Mouse (Mus musculus) heart, adult 2 months (tissue): ENCODE measurements around the gene Hdlbp. TPM values are rescaled to one million over a fixed set of nuclear protein-coding genes. Genes with fewer than 3 reads are reported as not detected.
A peak's percentile ranks its signal among the peaks of the same experiment; 100 is the strongest.
"Not testable (repeated sequence)": the region's sequence is repeated elsewhere in the genome, so short reads cannot be mapped to it uniquely, and the experiment has no call there.

Source experiments
- DNase-seq, 2 experiments: peaks; one replicate each; pipeline ENCODE4 v3.0.0; 2021
- H3K27ac ChIP-seq: fragments of 200-600 bp; 2 replicates; pipeline ENCODE4 v1.8.1; 2022
- H3K27me3 ChIP-seq: fragments of 200-500 bp; 2 replicates; pipeline ENCODE4 v1.6.1; 2012; ENCODE audit warnings: mild to moderate bottlenecking, low read length, inconsistent platforms, mixed read lengths; ENCODE audit not compliant: control insufficient read depth, insufficient read depth
- H3K36me3 ChIP-seq: fragments of 200-500 bp; 2 replicates; pipeline ENCODE4 v1.6.1; 2012; ENCODE audit warnings: low read length, inconsistent platforms; ENCODE audit not compliant: control insufficient read depth, insufficient read depth
- H3K4me1 ChIP-seq: fragments of 200-500 bp; 2 replicates; pipeline ENCODE4 v1.6.1; 2011; ENCODE audit warnings: low read length; ENCODE audit not compliant: control insufficient read depth, insufficient read depth
- H3K4me3 ChIP-seq: fragments of 200-600 bp; 2 replicates; pipeline ENCODE4 v1.8.1; 2022
- H3K79me2 ChIP-seq: fragments of 200-500 bp; replicated peaks from 2 replicates; pipeline ENCODE4 v1.6.1; 2012; ENCODE audit warnings: mild to moderate bottlenecking, inconsistent platforms, low read length, moderate library complexity, mixed read lengths; ENCODE audit not compliant: control insufficient read depth, insufficient read depth
- H3K9ac ChIP-seq: fragments of 200-500 bp; 2 replicates; pipeline ENCODE4 v1.6.1; 2012; ENCODE audit warnings: low read depth, mild to moderate bottlenecking, control low read depth, inconsistent platforms, low read length, mixed read lengths
- CTCF ChIP-seq: fragments of 200-600 bp; IDR thresholded peaks from 2 replicates; pipeline ENCODE4 v1.8.1; 2022; ENCODE audit warnings: antibody characterized with exemption, mild to moderate bottlenecking, moderate library complexity
- EP300 ChIP-seq: fragments of 200-500 bp; IDR thresholded peaks from 2 replicates; pipeline ENCODE4 v1.6.1; 2011; ENCODE audit warnings: low read depth, low read length, control low read depth; ENCODE audit not compliant: insufficient read depth
- POLR2A ChIP-seq: fragments of 200-500 bp; IDR thresholded peaks from 2 replicates; pipeline ENCODE4 v1.6.1; 2011; ENCODE audit warnings: mild to moderate bottlenecking, low read depth, low read length, control low read depth; ENCODE audit not compliant: insufficient read depth
- WGBS: fragments of 180-500 bp; shearing (Covaris S2); methylation state at CpG from one replicate; pipeline ENCODE4 v1.1.7; 2018; 5-methylcytosine and 5-hydroxymethylcytosine counted together
- intact Hi-C: fragments of 180-260 bp; cut with DNase I; formaldehyde crosslinking; loops from one replicate; pipeline ENCODE4 v1.15.1; 2025
- polyA plus RNA-seq: library from polyadenylated mRNA; depleted of rRNA; stranded (reverse); fragments of >200 nt; gene quantifications from 2 replicates; pipeline ENCODE4 v1.2.3, GENCODE M21; 2012
- total RNA-seq, 2 experiments: library from RNA; stranded (reverse); gene quantifications; 2 replicates each; pipeline ENCODE4 v1.2.3; 2021

Gene Hdlbp
- total and polyA plus RNA-seq, 3 experiments: 131 to 604 (median 507) TPM

DNA sequence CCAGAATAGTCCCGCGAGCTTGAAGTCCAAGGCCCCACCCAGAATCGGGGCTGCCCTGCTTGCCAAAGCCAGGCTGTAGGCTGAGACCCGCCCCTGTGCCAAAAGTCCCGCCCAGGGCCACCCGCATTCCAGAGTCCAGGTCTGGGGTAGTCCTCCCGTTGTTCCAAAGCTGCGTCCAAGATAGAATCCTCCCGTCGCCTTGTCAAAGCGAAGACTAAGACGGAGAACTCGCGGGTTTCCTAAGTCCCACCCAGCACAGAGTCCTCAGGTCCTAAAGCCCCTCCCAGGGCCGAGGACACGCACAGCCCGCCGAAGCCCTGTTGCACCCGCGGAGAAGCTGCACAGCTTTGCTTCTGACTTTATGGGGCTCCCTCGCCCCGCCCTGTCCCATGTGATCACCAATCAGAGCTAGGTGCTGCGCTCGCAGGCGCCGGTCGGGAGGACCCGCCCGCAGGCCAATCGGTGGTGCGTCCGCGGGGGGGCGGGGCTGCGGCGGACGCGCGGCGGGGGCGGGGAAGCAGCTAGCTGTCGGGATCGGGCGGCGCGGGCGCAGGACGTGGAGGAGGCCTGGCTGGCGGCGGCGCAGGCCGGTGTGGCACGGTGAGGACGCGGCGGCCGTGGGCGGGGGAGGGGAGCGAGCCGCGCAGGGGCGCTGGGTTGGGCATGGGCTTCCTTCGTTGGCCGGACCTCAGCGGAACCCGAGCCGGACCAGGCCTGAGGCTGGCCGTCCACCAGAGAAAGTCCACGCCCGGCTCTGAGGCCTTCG, 33.2 kb upstream of the Hdlbp start, which contains the start of gene Farp2:
Gene Farp2, plus strand, starts transcription at position 495 of the 766 bp plus-strand sequence.
- Histone ChIP-seq H3K9ac (peak within 1 kb of the TSS; percentile 82), H3K27ac (peak within 1 kb of the TSS; percentile 82), H3K4me3 (peak within 1 kb of the TSS; percentile 76), H3K36me3 (no peaks in the 10 kb centered on the region), H3K27me3 (no peaks in the 10 kb centered on the region), H3K4me1 (peaks cover 2% of the 10 kb centered on the region; the same call in 1 of the 2 replicates), H3K79me2 (peaks cover 4% of the 10 kb centered on the region)
- intact Hi-C loops: loop anchor here (1.0 to 5.0 kb wide), 5 partner anchors 33 to 291 kb away; partner anchors contain the start of genes Dtymk, Hdlbp and Ing5
- no peak for TF ChIP-seq CTCF
- TF ChIP-seq POLR2A: peak; percentile 94
- WGBS: 1% methylated on average over 68 of the region's 71 CpGs
- peak; percentile 95 to 98 for DNase-seq

DNA sequence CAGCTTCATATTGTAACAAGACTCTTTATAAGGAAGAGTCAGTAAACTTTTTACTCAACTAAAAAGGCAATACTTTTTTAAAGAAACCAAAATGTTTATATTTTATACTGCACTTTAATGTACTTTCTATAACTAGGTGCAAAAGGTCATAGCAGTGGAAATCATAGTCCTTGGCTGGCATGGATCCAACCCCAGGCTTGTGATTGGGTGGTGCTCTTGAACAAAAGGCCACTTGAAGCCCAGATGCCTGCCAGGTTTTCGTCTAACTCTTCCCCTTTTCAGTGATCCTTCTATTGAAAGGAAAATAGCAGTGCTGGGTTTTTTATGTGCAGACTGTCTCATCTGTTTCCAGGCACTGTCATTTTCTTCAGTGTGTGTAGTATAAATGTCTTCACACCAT, 30.0 kb upstream of the Hdlbp start:
- H3K36me3 ChIP-seq, H3K4me1 ChIP-seq, H3K27ac ChIP-seq, H3K9ac ChIP-seq, DNase-seq, H3K79me2 ChIP-seq, H3K27me3 ChIP-seq, H3K4me3 ChIP-seq: not testable (repeated sequence)
- intact Hi-C loops: loop anchor here (5.0 kb wide), 2 partner anchors 86 to 166 kb away; partner anchors contain the start of genes Pask and Ppp1r7
- WGBS: 9% methylated on average over 1 of the region's 1 CpGs

DNA sequence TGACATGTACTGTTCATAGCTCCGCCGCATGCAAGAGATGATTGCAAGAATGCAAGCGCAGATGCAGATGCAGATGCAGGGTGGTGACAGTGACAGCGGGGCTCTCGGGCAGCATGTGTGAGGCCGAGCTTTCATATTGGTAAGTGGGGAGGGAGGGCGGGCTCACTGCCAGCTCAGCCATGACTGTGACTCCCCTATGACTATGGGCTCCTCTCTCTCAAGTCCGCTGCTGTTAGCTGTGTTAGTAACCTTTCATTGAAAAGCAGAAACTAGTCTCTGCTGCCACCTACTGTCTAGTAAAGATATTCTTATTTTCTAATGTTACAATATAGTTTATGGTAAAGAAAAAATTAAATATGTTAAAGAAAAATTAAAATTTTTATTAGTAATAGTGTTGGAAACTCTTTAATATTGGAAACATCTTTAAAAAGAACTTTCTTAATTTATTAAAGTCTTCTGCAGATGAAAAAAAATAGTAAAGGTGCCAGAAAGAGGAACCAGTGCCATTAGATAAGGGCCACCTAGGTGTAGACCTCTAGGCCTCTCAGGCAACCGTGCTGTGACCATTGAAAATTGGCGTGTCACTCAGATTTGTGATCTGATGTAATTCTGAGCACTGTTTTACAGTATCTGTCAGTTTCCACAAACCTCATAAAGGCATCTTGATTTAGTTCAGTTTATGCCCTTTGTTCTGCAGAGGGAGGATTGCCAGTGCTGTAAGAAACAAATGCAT, 28.5 kb upstream of the Hdlbp start:
- Histone ChIP-seq H3K9ac (no peak overlapping the region), H3K4me3 (no peak overlapping the region), H3K27ac (no peak overlapping the region), H3K27me3 (no peaks in the 10 kb centered on the region), H3K4me1 (no peaks in the 10 kb centered on the region), H3K79me2 (no peaks in the 10 kb centered on the region), H3K36me3 (peaks cover 3% of the 10 kb centered on the region)
- 48% methylated on average over 10 of the region's 10 CpGs for WGBS
- DNase-seq: peak in 1 of 2 experiments; percentile 8
- TF ChIP-seq CTCF (peak; percentile 79), POLR2A (no peak)
- intact Hi-C loops: loop anchor here (1.0 to 5.0 kb wide), 4 partner anchors 85 to 378 kb away; partner anchors contain the start of genes Pask and Ppp1r7

DNA sequence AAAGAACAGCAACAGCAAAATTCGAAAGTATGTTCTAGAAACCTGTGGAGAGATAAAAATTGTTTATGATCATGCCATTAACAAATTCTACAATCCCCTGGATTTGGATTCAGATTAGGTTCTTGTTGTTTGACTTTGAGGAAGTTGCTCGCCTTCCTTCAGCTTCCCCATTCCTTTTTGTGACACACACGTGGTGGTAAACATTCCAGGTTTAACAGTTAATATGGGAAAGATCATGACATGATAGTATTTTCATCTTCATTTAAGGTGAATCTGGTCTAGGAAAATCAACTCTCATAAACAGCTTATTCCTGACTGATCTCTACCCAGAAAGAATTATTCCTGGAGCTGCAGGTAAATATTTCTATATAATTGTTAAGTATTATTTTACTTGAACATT, 16.7 kb upstream of the Hdlbp start:
- TF ChIP-seq EP300: no peak
- no peak for TF ChIP-seq CTCF
- H3K27me3 ChIP-seq: no peaks in the 10 kb centered on the region
- H3K79me2 ChIP-seq: no peaks in the 10 kb centered on the region
- peaks cover 6% of the 10 kb centered on the region for H3K36me3 ChIP-seq
- WGBS: 77% methylated on average over 3 of the region's 3 CpGs
- intact Hi-C loops: no loop called here
- no peak for DNase-seq
- H3K4me1 ChIP-seq: no peaks in the 10 kb centered on the region
- H3K27ac ChIP-seq: no peak overlapping the region
- no peak overlapping the region for H3K9ac ChIP-seq
- no peak overlapping the region for H3K4me3 ChIP-seq

DNA sequence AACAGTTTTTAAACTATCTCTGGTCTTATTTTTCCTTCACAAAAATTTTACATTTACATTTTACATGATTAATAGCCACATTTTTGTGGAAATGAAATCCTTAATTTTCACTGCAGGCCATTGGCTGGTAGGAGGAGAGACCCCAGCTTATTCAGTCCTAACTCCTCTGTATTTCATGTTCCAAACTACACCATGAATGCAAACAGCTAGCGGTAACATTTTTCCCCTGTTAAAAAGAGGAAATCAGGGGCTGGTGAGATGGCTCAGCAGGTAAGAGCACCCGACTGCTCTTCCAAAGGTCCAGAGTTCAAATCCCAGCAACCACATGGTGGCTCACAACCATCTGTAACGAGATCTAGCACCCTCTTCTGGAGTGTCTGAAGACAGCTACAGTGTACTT, 7.7 kb upstream of the Hdlbp start:
- peaks cover 12% of the 10 kb centered on the region for H3K36me3 ChIP-seq
- H3K4me1 ChIP-seq, H3K79me2 ChIP-seq, intact Hi-C loops, H3K27me3 ChIP-seq, H3K4me3 ChIP-seq, H3K27ac ChIP-seq, H3K9ac ChIP-seq, DNase-seq: not testable (repeated sequence)
- 77% methylated on average over 3 of the region's 3 CpGs for WGBS

GRCm38 (mm10) chr1:93479476-93480083, 965 bp upstream of the Hdlbp start:
- 2% methylated on average over 23 of the region's 23 CpGs for WGBS
- Histone ChIP-seq H3K9ac (peak overlapping the region; percentile 81), H3K4me3 (peak overlapping the region; percentile 90), H3K36me3 (peaks cover 7% of the 10 kb centered on the region; the same call in 1 of the 2 replicates), H3K27ac (peak overlapping the region; percentile 98), H3K27me3 (no peaks in the 10 kb centered on the region), H3K4me1 (peaks cover 1% of the 10 kb centered on the region; the same call in 1 of the 2 replicates), H3K79me2 (0 out of 2 replicates have a peak, but pooled peaks cover under 1% of the 10 kb centered on the region)
- peak in 1 of 2 experiments; percentile 41 for DNase-seq
- TF ChIP-seq EP300 (no peak), POLR2A (no peak), CTCF (no peak)
- intact Hi-C loops: loop anchor here (2.0 to 10.0 kb wide), 4 partner anchors 31 to 545 kb away; partner anchors contain the start of genes Capn10, Pask and Ppp1r7
